Comparison of ENCODE assay signal across 31 mouse cellular contexts in genomic region chr4:154121800-154122199, GRCm38 (mm10). TPM values are rescaled to one million over a fixed set of nuclear protein-coding genes. Genes with fewer than 3 reads are reported as not detected.
DNase-seq lines count a peak whose midpoint lies in the region; ATAC-seq and TF ChIP-seq lines count a peak whose summit lies in the region.
"Had no signal": no experiment of that assay in that cellular context is flagged by ENCODE, and none has a peak within 500 bp of the region (broad histone marks: within the 10 kb centered on the region; RNA-seq: fewer than 3 reads in every experiment).

No protein-coding gene starts in this region.

- peak; percentile 67 for DNase-seq in c-Kit-positive CD71-positive TER-119-negative erythroid progenitor cells, embryonic 14.5 days (ENCODE audit: low read depth)
- peak; percentile 73 for DNase-seq in liver
- no peak for DNase-seq in layer of hippocampus, postnatal 14 days (ENCODE audit: low spot score in 2 of 2)
- DNase-seq in left cerebral cortex, postnatal 25 days (ENCODE audit: low spot score in 2 of 2) = no peak
- DNase-seq in gastrocnemius, postnatal 25 days = no peak
- no peak for DNase-seq in urinary bladder, adult 2 months (ENCODE audit: low spot score)
- DNase-seq: adrenal gland, adult 8-10 months; B cell, adult 2 months; cerebellum, adult 11-12 months; embryo, embryonic 11 days; gastrocnemius, adult 2 months; heart, adult 11 months; heart, postnatal 10 days; kidney, postnatal 25 days; layer of hippocampus, postnatal 36 days; lung, postnatal 36 days had no signal

- peaks cover 1% of the 10 kb centered on the region; the same call in 1 of the 2 replicates for H3K4me1 ChIP-seq in bone marrow, adult 2 months (ENCODE audit: control insufficient read depth, insufficient read depth, low read length)
- H3K4me1 ChIP-seq in liver, embryonic 16.5 days (ENCODE audit: control insufficient read depth, low read depth, low read length) = peaks cover 60% of the 10 kb centered on the region
- H3K4me1 ChIP-seq: heart, embryonic 12.5 days; limb, embryonic 13.5 days; neural tube, embryonic 15.5 days had no signal

- H3K9me3 ChIP-seq in liver, embryonic 16.5 days (replicated peaks; ENCODE audit: control insufficient read depth, low read length) = no peaks in the 10 kb centered on the region
- H3K9me3 ChIP-seq: forebrain, embryonic 10.5 days; heart, embryonic 12.5 days; hindbrain, embryonic 10.5 days; limb, embryonic 13.5 days; lung, embryonic 15.5 days; midbrain, embryonic 10.5 days; neural tube, embryonic 15.5 days had no signal

- H3K4me3 ChIP-seq in bone marrow, adult 2 months (replicated peaks; ENCODE audit: control insufficient read depth, low read depth, low read length) = no peak overlapping the region
- H3K4me3 ChIP-seq in liver, embryonic 16.5 days (ENCODE audit: low read depth, low read length) = peak overlapping the region; percentile 29
- H3K4me3 ChIP-seq: forebrain, embryonic 10.5 days; gastrocnemius, adult 2 months; heart, embryonic 12.5 days; hindbrain, embryonic 10.5 days; layer of hippocampus, adult 2 months; limb, embryonic 13.5 days; lung, embryonic 15.5 days; midbrain, embryonic 10.5 days; neural tube, embryonic 15.5 days had no signal

- H3K27ac ChIP-seq in bone marrow, adult 2 months (ENCODE audit: control insufficient read depth, insufficient read depth, low read depth, low read length, poor library complexity) = peak overlapping the region; percentile 27
- peak overlapping the region; percentile 91 for H3K27ac ChIP-seq in liver, embryonic 16.5 days (ENCODE audit: low read length)
- H3K27ac ChIP-seq: forebrain, embryonic 10.5 days; gastrocnemius, adult 2 months; hindbrain, embryonic 10.5 days; layer of hippocampus, adult 2 months; limb, embryonic 13.5 days; lung, embryonic 15.5 days; midbrain, embryonic 10.5 days; neural tube, embryonic 15.5 days had no signal

- TF ChIP-seq POLR2A in bone marrow, adult 2 months (IDR thresholded peaks at IDR 0.05; ENCODE audit: borderline replicate concordance, control insufficient read depth, low read depth, low read length) = no peak

- peak overlapping the region; percentile 40 for H3K9ac ChIP-seq in liver, embryonic 16.5 days (ENCODE audit: low read depth, low read length)
- H3K9ac ChIP-seq: heart, embryonic 12.5 days; limb, embryonic 13.5 days; lung, embryonic 15.5 days; neural tube, embryonic 15.5 days had no signal

- ATAC-seq in liver, embryonic 16.5 days (ENCODE audit: low read depth) = peak; percentile 90
- ATAC-seq: activated CD4-positive, CD25-positive, alpha-beta regulatory T cell, adult 4 months; hindbrain, embryonic 16.5 days; intestine, postnatal 0 days had no signal

- TF ChIP-seq CTCF in bone marrow, adult 2 months (IDR thresholded peaks at IDR 0.05; ENCODE audit: control insufficient read depth, insufficient read depth, low read length) = no peak

- no peaks in the 10 kb centered on the region for H3K36me3 ChIP-seq in liver, embryonic 16.5 days (ENCODE audit: control insufficient read depth, insufficient read depth)
- H3K36me3 ChIP-seq: forebrain, embryonic 10.5 days; G1E; heart, embryonic 12.5 days; hindbrain, embryonic 10.5 days; limb, embryonic 13.5 days; lung, embryonic 15.5 days; midbrain, embryonic 10.5 days; neural tube, embryonic 15.5 days had no signal

- intact Hi-C loops in left cerebral cortex, postnatal 25 days (cut with DNase I) = no loop called here

- H3K27me3 ChIP-seq in liver, embryonic 16.5 days (ENCODE audit: control insufficient read depth, insufficient read depth, low read depth, low read length) = no peaks in the 10 kb centered on the region
- H3K27me3 ChIP-seq: CH12.LX; lung, embryonic 15.5 days had no signal

- WGBS in bone marrow, adult 2 months = 65% methylated on average over 11 of the region's 11 CpGs
- WGBS in liver, embryonic 16.5 days (ENCODE audit: insufficient replicate concordance) = 33% methylated on average over 11 of the region's 11 CpGs

- H3K4me2 ChIP-seq in liver, embryonic 16.5 days (ENCODE audit: low read depth, low read length) = peak overlapping the region; percentile 61
- H3K4me2 ChIP-seq: heart, embryonic 12.5 days; limb, embryonic 13.5 days; lung, embryonic 15.5 days; neural tube, embryonic 15.5 days had no signal

RNA-seq across cellular contexts. Expression of gene Trp73, which starts 18.2 kb away (rescaled TPM):
- not detected in 2 replicates for polyA plus RNA-seq in bone marrow, adult 2 months (2011; ENCODE audit: insufficient read depth, insufficient read length, low replicate concordance, missing spikeins)
- 0.05 TPM in 1 of 2 replicates, not detected in the other for polyA plus RNA-seq in liver, embryonic 16.5 days (2015; fragmentation: Nextera tagmentation; extraction: Ambion mirVana)
- total RNA-seq in layer of hippocampus, postnatal 14 days (2021) = 1 to 10 TPM; 3.8 to 4.0 TPM
- under 1 TPM; 0.30 to 0.50 TPM for total RNA-seq in left cerebral cortex, postnatal 25 days (2021)
- under 1 TPM in 1 of 2 experiments, not detected in 1; 0.38 TPM for total RNA-seq in gastrocnemius, postnatal 25 days (2021)
- 0.03 TPM in 1 of 2 replicates, not detected in the other for polyA plus RNA-seq in urinary bladder, adult 2 months (2012; rRNA removed)
- total RNA-seq: gastrocnemius, adult 2 months had no signal
- polyA plus RNA-seq: activated CD4-positive, CD25-positive, alpha-beta regulatory T cell, adult 4 months; G1E had no signal

RNA-seq across cellular contexts. Expression of gene Wrap73, which starts 20.4 kb away (rescaled TPM):
- 7.4 and 9.0 TPM in 2 replicates for polyA plus RNA-seq in bone marrow, adult 2 months (2011; ENCODE audit: insufficient read depth, insufficient read length, low replicate concordance, missing spikeins)
- 22.5 and 24.7 TPM in 2 replicates for polyA plus RNA-seq in liver, embryonic 16.5 days (2015; fragmentation: Nextera tagmentation; extraction: Ambion mirVana)
- total RNA-seq in layer of hippocampus, postnatal 14 days (2021) = 10 to 100 TPM; 29.7 to 36.1 TPM
- 10 to 100 TPM; 30.7 to 34.8 TPM for total RNA-seq in left cerebral cortex, postnatal 25 days (2021)
- 1 to 10 TPM; 7.9 to 9.7 TPM for total RNA-seq in gastrocnemius, postnatal 25 days (2021)
- 12.1 and 13.2 TPM in 2 replicates for polyA plus RNA-seq in urinary bladder, adult 2 months (2012; rRNA removed)

RNA-seq across cellular contexts. Expression of gene Tprgl, which starts 38.7 kb away (rescaled TPM):
- polyA plus RNA-seq in bone marrow, adult 2 months (2011; ENCODE audit: insufficient read depth, insufficient read length, low replicate concordance, missing spikeins) = 101 and 105 TPM in 2 replicates
- polyA plus RNA-seq in liver, embryonic 16.5 days (2015; fragmentation: Nextera tagmentation; extraction: Ambion mirVana) = 128 and 131 TPM in 2 replicates
- 100 to 1,000 TPM; 156 to 166 TPM for total RNA-seq in layer of hippocampus, postnatal 14 days (2021)
- total RNA-seq in left cerebral cortex, postnatal 25 days (2021) = 100 to 1,000 TPM; 151 to 153 TPM
- total RNA-seq in gastrocnemius, postnatal 25 days (2021) = 10 to 100 TPM; 83.2 to 86.8 TPM
- polyA plus RNA-seq in urinary bladder, adult 2 months (2012; rRNA removed) = 164 and 166 TPM in 2 replicates

RNA-seq across cellular contexts. Expression of gene Megf6, which starts 48.7 kb away (rescaled TPM):
- 0.22 TPM in 1 of 2 replicates, not detected in the other for polyA plus RNA-seq in bone marrow, adult 2 months (2011; ENCODE audit: insufficient read depth, insufficient read length, low replicate concordance, missing spikeins)
- polyA plus RNA-seq in liver, embryonic 16.5 days (2015; fragmentation: Nextera tagmentation; extraction: Ambion mirVana) = 1.7 and 1.9 TPM in 2 replicates
- 10 to 100 TPM in 1 of 2 experiments, 1 to 10 TPM in 1; 9.4 to 11.6 TPM for total RNA-seq in layer of hippocampus, postnatal 14 days (2021)
- 1 to 10 TPM; 3.6 to 5.8 TPM for total RNA-seq in left cerebral cortex, postnatal 25 days (2021)
- total RNA-seq in gastrocnemius, postnatal 25 days (2021) = 1 to 10 TPM; 2.1 to 2.2 TPM
- 7.6 and 11.1 TPM in 2 replicates for polyA plus RNA-seq in urinary bladder, adult 2 months (2012; rRNA removed)
- total RNA-seq: CH12.LX had no signal
- polyA plus RNA-seq: activated CD4-positive, CD25-positive, alpha-beta regulatory T cell, adult 4 months had no signal

Comparison
In these comparisons a context has a peak if more than half of its experiments do, and no peak if none do; other contexts are left out.
1. DNase-seq: peak in c-Kit-positive CD71-positive TER-119-negative erythroid progenitor cells, embryonic 14.5 days (single experiment) and liver (single experiment); none in layer of hippocampus, postnatal 14 days (0 of 2), left cerebral cortex, postnatal 25 days (0 of 2), gastrocnemius, postnatal 25 days (single experiment) and urinary bladder, adult 2 months (single experiment).